Mouse (Mus musculus): ENCODE measurements around the gene Ogfr.
A peak's percentile ranks its signal among the peaks of the same experiment; 100 is the strongest.

Gene Ogfr

DNA sequence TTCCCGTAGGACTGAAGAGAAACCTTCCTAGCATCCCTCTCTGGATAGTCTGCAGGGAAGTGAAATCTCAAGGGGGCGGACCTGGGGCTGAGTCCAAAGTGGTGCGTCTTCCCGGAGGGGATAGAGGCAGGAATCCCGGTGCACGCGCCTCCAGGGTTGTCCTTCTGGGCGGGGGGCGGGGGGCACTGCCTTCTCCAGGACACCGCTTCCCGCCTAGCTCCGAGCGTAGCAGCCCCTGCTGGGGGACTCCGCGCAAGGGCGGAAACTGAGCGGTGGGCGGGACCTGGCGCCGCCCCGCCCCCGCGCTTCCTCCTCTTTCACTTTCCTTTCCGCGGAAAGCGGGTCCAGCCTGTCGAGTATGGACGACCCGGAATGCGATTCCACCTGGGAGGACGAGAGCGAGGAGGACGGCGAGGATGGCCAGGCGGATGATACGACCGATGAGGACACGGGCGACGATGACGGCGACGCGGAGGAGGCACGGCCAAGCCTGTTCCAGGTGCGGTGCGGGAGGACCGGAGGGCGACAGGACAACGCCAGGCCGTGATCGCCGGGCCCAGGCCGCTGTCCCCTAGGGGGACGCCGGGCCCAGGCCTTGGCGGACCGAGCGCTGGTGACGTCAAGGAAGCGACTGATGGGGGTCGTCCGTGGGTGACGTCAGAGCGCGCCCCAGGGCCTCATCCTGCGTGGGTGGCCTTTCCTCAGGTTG, at the start of gene Ogfr:
Gene Ogfr, plus strand, starts transcription at position 123 of the 709 bp plus-strand sequence.
- peak; percentile 91 for DNase-seq (ENCODE audit: low spot score in 2 of 2)

DNA sequence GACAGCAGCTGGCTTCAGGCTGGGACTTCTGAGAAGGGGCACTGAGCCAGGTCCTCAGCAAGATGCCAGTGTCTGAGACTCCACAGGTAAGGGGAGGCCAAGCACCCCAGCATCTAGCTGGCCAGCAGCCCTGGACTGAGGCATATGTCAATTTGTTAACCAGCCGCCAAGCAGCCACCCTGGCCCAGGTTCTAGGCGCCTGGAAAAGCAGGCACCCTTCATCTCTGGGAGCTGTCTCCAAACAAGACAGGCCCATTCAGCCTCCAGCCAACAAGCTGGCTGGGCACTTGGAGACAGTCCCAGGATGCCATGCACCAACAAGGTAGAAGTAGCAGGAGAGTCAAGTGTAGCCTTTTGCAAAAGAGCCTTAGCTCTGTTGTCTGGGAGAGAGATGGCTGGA, 45.4 kb upstream of the Ogfr start:
- DNase-seq (ENCODE audit: low spot score in 2 of 2): no peak

DNA sequence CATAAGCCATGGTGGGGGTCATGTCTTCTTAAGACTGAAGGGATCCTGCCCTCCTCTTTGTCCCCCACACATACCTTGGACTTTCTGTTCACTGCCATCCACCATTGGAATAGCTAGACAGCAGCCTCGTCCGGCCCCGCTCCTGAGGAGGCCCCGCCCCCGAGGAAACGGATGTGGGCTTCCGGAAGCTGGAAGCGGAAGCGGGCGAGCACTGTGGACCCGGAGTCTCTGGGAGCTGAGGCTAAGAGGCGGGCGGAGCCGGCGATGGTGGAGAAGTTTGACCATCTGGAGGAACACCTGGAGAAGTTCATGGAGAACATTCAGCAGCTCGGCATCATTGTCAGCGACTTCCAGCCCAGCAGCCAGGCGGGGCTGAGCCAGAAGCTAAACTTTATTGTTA, 44.0 kb upstream of the Ogfr start:
- no peak for DNase-seq (ENCODE audit: low spot score in 2 of 2)

DNA sequence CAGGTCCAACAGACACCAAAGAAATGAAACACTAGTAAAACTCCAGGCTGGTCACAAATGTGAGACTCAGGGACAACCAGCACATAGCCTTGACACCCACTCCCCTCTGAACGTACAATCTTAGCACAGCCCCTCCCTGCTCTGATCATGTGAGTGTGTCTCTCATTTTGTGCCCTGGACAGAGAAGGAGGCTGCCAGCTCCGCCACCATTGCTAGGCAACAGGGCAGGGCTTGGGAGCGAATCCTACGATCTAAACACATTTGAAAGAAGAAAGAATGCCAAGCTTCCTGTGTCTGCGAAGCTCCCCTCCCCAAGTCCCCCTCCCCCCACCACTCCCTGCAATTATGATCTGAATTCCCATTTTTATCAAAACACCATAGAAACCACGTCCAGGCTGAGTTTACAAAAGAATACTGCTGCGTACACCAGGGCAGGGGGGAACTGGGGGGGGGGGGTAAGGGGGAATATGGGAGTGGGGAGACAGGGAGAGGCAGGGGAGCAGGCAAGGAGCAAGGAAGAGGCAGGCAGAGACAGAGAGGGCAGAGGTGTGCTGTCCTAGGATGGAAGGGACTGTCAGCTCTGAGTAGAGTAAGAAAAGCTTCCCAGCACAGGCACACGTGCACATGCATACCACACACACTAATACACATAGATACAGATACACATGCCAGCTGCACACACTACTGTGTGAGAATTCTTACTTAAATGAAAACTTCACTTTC, 41.5 kb upstream of the Ogfr start:
- DNase-seq (ENCODE audit: low spot score in 2 of 2): peak; percentile 75 to 83

DNA sequence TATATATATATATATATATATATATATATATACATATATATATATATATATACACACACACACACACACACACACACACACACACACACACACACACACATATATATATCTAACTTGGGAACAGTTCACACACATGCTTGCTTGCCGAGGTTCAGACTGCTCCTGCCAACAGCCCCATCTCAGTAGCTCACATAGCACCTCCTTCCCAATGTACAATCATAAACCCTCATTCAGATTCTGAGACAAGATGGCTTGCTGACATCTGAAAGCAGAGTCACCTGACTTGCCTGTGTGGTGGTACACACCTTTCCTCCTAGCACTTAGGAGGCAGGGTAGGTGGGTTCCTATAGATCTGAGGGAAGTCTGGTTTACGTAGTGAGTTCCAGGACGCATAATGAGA, 36.7 kb upstream of the Ogfr start:
- peak; percentile 49 to 72 for DNase-seq (ENCODE audit: low spot score in 2 of 2)

DNA sequence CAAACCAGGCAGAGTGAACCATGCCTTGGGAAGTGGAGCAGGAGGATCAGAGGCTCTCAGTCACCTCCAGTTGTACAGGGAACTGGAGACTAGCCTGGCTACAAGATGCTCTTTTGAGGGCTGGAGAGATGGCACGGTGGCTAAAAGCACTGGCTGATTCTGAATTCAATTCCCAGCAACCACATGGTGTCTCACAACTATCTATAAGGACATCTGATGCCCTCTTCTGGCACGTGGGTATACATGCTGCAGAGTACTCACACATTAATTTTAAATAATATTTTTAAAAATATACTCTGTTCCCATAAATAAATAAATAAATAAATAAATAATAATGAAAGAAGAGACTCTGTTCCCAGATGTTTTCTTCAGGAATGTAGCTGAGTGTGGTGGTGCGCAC, 33.8 kb upstream of the Ogfr start:
- no peak for DNase-seq (ENCODE audit: low spot score in 2 of 2)

DNA sequence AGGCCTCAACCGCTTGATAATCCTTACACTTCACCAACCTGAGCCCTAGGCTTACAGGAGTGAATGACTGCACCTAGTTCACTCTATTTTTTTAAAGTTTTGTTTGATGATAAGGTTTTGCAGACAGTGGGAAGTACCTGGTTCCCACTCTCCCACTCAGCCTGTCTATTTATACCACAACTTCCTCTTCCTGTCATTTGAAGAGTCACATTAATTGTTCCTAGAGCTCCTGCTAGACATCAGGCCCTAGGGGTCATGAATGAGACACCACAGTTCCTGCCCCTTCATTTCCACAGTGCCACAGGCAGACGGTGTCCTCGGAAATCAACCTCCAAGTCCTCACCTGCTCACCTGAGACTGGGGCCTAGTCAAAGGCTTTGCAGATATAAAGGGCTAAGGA, 32.6 kb upstream of the Ogfr start:
- no peak for DNase-seq (ENCODE audit: low spot score in 2 of 2)

DNA sequence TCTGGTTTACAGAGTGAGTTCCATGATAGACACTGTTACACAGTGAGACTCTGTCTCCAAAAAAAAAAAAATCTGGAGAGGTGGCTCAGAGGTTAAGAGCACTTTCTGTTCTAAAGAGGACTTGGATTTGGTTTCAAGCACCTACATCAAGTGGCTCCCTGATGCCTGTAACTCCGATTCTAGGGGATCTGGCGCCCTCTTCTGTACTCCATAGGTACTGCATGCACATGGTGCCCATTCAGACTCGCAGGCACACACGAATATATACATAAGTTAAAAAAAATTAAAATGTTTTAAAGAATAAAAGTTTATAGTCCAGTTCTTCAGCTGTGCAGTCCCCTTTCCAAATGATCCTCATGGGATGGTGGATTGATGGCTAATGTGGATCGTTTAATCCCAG, 28.8 kb upstream of the Ogfr start:
- DNase-seq (ENCODE audit: low spot score in 2 of 2): no peak

DNA sequence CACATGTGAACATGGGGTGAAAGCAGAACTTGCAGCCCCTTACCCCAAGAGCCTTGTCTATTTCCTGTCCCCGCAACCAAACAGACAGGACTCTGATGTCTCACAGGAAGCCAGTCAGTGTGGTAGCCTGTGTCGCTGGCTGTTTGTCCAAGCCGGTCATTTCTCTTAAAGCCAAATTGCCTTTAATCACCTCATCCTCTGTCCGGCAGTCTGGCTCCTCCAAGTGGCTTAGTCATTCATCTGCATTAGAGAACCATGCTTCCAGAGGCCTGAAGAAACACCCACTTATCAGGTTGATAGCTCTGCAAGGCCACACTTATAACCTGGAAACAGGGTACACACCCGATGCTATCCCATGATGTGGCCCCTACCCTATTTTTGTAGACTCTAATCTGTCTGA, 26.9 kb upstream of the Ogfr start:
- no peak for DNase-seq (ENCODE audit: low spot score in 2 of 2)

DNA sequence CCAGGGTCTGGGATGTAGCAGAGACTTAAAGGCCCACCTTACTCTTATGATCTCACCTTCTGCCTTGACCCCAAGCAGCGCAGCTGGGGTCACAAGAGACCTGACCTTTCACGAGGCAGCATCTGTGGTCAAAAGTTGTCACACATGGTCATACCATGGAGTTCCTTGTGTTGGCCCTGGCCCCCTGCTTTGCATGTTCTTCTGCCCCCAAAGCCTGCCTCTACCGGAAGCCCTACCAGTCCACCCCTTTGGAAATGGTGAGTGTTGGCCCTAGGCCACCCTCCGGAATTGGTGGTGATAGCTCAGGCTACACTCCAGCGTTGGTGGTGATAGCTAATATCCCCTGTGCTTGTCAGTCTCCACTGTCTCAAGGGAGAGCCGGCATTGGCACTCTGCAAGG, 25.7 kb upstream of the Ogfr start:
- DNase-seq (ENCODE audit: low spot score in 2 of 2): no peak

DNA sequence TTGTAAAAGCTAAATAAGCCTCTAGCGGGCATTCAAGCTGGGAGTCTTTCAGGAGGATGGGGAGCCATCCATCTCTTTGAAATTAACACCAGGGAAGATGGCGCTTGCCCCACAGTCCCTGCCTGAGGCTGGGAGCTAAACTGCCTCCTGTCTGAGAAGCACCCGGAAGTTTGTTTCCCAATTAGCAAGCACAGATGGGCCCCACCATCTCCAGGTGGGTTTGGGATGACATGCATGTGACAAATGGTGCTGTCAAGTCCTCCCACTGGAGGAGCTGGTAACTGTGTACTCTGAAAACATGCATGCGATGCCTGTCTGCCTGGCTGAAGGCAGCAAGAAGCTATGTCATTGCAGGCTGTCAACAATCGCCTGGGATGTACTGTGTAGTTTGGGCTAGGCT, 25.2 kb upstream of the Ogfr start:
- no peak for DNase-seq (ENCODE audit: low spot score in 2 of 2)

DNA sequence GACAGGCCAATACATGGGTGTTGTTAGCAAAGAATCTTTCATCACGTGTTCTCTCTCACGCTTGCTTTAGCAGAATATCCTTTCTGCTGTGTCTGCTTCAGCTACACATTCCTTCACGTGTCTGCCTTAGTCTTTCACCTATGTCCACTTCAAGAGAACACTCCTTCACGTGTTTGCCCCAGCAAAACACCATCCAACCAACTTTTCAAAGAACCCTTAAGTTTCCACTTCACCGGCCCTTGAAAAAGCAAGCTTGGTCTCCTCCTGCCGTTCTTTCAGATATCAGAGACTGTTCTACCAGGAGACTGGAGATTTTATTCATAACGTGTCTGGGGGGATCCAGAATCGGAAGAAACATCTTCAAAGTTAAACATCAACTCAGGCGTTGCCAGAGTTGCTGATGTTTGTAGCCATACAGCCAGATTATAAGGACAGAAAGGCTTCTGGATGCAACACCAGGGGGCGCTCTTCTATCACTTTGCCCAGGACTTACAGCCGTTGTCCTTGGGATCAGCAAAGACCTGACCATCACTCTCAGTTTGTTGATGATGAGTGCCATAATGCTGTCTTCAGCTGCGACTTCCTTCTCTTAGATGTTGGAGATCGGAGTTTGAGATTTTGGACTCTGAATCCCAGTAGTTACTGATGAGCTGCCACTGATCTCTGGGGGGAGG, 22.7 kb upstream of the Ogfr start:
- DNase-seq (ENCODE audit: low spot score in 2 of 2): no peak

DNA sequence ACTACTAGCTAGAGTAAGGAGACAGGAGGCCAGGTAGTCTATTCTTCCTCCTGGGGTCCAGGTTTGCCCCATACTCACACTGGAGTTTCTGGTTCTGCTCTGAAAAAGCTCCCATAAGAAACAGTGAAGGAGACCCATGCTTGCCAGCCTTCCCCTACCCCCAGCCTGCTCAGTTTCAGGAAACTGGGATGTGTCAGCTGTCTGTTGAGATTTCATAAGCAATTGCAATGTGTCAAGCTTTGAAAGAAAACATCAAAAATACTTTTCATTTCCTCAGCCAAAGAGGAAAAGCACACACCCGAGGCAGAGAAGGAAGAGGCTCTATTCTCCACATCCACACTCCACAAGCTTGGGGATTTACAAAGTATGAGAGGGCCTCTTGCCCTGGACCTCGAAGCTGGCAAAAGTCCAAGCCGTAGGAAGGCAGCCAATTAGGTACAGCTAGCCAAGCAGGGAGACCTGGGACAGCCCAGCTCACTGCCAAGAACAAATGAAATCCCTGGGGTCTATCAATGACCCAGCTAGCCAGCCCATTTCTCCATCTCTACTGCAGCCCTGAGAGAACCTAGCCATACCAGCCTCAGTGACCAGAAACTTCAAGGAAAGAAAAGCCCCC, 19.9 kb upstream of the Ogfr start:
- DNase-seq (ENCODE audit: low spot score in 2 of 2): peak in 1 of 2 experiments; percentile 63

DNA sequence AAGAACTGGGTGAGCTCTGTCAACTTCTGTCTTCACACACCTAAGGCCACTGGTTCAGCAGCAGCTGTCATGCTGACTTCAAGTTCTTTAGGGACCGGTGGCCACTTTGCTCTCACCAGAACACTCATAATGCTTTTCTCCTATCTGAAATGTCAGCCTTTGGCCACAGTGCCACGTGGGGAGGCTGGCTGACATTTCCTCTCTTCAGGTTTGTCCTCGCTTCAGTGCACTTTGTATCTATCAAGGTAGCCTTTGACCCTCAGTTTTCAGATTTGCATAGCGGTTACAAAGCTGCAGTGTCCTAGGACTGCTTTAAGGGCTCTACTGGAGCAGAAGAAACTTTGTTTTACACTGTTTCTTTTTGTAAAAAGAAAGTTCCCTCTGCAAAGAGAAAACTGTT, 12.6 kb upstream of the Ogfr start:
- no peak for DNase-seq (ENCODE audit: low spot score in 2 of 2)

DNA sequence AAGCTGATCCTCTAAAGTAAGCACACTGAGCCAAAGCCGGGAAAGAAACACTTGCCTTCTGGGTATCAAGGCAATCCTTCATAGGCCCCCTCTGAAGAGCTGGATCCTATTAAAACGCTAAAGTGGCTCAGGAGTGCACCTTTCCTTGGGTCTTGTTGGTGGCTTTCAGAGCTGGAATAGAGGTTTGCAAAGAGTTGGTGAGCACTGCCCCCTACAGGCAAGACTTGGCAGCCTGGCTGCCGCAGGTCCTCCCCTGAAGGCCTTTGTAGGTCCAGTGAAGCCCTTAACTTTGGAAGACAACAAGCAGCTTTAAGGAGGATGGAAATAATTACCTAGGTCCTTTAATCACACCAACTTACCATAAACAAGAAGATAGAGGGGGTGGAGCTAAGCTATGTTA, 10.4 kb upstream of the Ogfr start:
- DNase-seq (ENCODE audit: low spot score in 2 of 2): peak in 1 of 2 experiments; percentile 83

DNA sequence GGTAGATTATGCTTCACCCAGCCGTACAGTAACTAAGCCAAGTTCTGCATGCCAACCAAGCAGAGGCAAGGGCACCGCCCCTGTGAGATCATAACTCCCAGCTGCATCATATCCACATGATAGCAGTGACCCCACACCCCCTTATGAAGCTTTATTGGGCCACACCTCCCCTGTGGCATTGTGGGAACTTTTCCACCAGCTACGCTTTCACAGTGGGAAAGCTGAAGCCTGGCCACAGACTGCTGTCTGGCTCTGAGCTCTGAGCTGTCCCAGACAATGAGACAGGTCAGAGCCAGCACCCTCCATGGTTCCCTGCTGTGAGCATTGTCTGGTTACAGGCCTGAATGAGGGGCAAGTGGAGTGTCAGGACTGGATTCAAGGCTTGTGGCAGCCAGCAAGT, 8.0 kb upstream of the Ogfr start, which contains the start of gene Mrgbp:
Gene Mrgbp, plus strand, starts transcription at position 303 of the 400 bp plus-strand sequence.
- no peak for DNase-seq (ENCODE audit: low spot score in 2 of 2)

DNA sequence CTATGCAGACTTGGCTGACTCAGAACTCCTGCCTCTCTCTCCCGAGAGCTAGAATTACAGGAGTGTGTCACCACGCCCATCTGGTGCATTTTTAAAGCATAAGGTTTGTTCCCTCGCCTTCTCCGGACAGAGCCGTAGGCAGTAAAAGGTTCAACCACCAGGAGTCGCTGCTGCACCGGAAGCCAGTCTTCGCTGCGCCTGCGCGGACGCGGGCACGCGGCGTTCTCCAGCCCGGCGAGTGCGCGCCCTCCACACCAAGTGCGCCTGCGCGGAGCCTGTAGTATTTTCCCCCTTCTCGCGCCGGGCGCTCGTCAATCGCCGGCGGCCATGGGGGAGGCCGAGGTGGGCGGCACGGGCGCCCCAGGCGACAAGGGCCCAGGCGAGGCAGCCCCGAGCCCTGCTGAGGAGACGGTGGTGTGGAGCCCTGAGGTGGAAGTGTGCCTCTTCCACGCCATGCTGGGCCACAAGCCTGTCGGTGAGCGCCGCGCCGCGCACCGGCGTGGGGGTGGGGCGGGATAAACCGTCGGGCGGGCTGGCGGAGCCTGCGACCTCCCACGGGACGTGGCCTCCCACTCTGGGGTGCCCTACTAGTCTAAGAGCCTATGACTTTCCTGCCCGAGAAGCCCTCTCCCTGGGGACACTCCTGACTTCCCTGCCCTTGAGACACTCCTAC, 6.4 kb upstream of the Ogfr start:
- peak; percentile 95 to 97 for DNase-seq (ENCODE audit: low spot score in 2 of 2)

DNA sequence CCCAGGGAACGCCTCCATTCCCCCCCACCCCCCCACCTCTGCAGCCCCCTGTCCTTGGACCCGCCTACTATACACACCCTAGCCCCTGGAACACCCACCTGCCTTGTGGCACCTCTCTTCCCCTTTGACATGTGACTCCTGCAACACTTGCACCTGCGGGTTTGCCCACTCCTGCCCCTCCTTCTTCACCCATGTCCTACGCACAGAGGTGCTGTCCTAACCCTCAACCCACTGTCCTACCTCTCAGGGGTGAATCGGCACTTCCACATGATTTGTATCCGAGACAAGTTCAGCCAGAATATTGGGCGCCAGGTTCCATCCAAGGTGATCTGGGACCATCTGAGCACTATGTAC, 5.9 kb upstream of the Ogfr start:
- no peak for DNase-seq (ENCODE audit: low spot score in 2 of 2)

DNA sequence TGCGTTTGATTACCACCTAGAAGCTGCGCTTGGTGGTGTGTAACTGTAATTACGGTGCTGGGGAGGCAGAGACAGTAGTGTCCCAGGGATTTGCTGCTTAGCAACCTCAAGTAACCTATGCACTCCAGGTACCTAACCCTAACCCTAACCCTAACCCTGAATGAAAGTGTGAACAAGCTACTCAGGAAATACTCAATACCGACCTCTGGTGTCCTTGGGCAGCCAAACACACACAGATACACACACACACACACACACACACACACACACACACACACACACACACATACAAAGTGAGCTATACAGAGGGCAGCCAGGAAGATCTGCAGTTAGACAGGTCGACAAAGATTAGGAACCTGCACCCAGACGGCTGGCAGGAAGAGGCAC, 316 bp upstream of the Ogfr start:
- no peak for DNase-seq (ENCODE audit: low spot score in 2 of 2)

DNA sequence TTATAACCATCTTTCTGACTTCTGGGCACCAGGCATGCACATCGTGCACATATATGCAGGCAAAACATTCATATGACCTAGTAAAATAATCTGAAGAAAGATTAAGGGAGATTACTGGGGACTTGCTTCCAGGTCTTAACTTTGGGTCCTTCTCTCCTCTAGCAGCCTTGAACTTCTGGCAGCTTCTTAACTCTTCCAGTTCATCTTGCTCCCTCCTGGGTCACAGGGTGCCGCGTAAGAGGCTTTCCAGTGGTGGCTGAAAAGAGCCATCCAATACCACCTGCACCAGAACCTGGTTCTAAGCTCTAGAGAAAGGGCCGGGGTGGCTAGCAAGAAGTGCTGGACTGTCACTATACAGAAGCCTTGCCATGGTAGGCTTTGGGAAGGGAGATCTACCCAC, 8.4 kb downstream of the Ogfr start, which contains the start of gene Col9a3:
Gene Col9a3, plus strand, starts transcription at position 301 of the 400 bp plus-strand sequence.
- DNase-seq (ENCODE audit: low spot score in 2 of 2): no peak

DNA sequence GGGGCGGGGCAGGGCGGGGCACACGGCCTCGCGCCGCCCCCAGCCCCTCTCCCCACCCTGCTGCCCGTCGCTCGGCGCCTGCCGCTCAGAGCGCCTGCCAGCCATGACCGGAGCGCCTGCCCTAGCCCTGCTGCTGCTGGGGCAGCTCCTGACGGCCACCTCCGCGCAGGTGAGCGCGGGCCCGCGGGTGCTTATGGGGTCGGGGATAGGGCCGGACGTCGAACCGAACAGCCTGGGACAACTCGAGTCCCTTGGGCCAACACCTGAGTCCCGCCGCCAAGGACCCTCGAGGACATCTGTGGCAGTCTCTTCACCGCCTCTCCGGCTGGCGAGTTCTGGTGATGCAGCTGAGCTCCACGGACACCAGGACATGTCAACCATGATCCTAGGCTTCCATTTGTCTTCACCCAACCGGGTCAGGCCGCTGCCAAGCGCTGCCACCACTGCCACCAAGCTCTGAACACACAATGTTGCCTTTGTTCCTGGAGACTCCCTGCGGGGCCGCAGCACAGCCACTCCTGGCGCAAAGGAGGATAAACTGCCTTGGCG, 9.2 kb downstream of the Ogfr start:
- peak; percentile 53 to 62 for DNase-seq (ENCODE audit: low spot score in 2 of 2)
